Mouse (Mus musculus): ENCODE results near the gene Tuba1c. TPM values are rescaled to one million over a fixed set of nuclear protein-coding genes. Genes with fewer than 3 reads are reported as not detected.
"Not testable (repeated sequence)": the region's sequence is repeated elsewhere in the genome, so short reads cannot be mapped to it uniquely, and the experiment has no call there.

The Tuba1c gene
- polyA plus RNA-seq, 1 experiment from 2014 or later, result 45.7 TPM

GRCm38 (mm10) chr15:99035431-99035830 is 5.7 kb downstream of the Tuba1c start:
- H3K27ac ChIP-seq (replicated peaks), result no peak overlapping the region
- H3K4me2 ChIP-seq (replicated peaks), result no peak overlapping the region
- H3K36me3 ChIP-seq, result no peaks in the 10 kb centered on the region
- 80% methylated on average over 4 of the region's 4 CpGs for WGBS
- no peaks in the 10 kb centered on the region for H3K9me3 ChIP-seq
- ATAC-seq (replicated peaks), result no peak
- H3K9ac ChIP-seq (replicated peaks), result no peak overlapping the region
- peaks cover 9% of the 10 kb centered on the region for H3K4me1 ChIP-seq
- no peak overlapping the region for H3K4me3 ChIP-seq
- H3K27me3 ChIP-seq, result no peaks in the 10 kb centered on the region

- Histone ChIP-seq H3K27ac (replicated peaks) (no peak overlapping the region), H3K36me3 (no peaks in the 10 kb centered on the region), H3K9me3 (no peaks in the 10 kb centered on the region), H3K4me2 (replicated peaks) (no peak overlapping the region), H3K27me3 (no peaks in the 10 kb centered on the region), H3K4me1 (peaks cover 10% of the 10 kb centered on the region), H3K9ac (replicated peaks) (no peak overlapping the region), H3K4me3 (no peak overlapping the region)
- ATAC-seq (replicated peaks), result no peak
- 60% methylated on average over 8 of the region's 8 CpGs for WGBS
Observed at GRCm38 (mm10) chr15:99036249-99036905, 6.7 kb downstream of the Tuba1c start.

- Histone ChIP-seq H3K27me3 (no peaks in the 10 kb centered on the region), H3K9me3 (no peaks in the 10 kb centered on the region), H3K4me1 (peaks cover 11% of the 10 kb centered on the region), H3K9ac (replicated peaks) (no peak overlapping the region), H3K4me2 (replicated peaks) (no peak overlapping the region), H3K4me3 (no peak overlapping the region), H3K27ac (replicated peaks) (no peak overlapping the region), H3K36me3 (no peaks in the 10 kb centered on the region)
- no peak for ATAC-seq (replicated peaks)
- WGBS, result 97% methylated on average over 1 of the region's 1 CpGs
Observed at GRCm38 (mm10) chr15:99038025-99038424, 8.3 kb downstream of the Tuba1c start.

GRCm38 (mm10) chr15:99038797-99039196 is 9.1 kb downstream of the Tuba1c start:
- no peak for ATAC-seq (replicated peaks)
- H3K9me3 ChIP-seq, result no peaks in the 10 kb centered on the region
- no peaks in the 10 kb centered on the region for H3K27me3 ChIP-seq
- no peak overlapping the region for H3K4me3 ChIP-seq
- H3K9ac ChIP-seq (replicated peaks), result no peak overlapping the region
- H3K36me3 ChIP-seq, result no peaks in the 10 kb centered on the region
- no peak overlapping the region for H3K4me2 ChIP-seq (replicated peaks)
- H3K4me1 ChIP-seq, result peaks cover 9% of the 10 kb centered on the region
- 93% methylated on average over 5 of the region's 5 CpGs for WGBS
- H3K27ac ChIP-seq (replicated peaks), result no peak overlapping the region

GRCm38 (mm10) chr15:99039306-99039705 is 9.6 kb downstream of the Tuba1c start:
- peaks cover 9% of the 10 kb centered on the region for H3K4me1 ChIP-seq
- H3K36me3 ChIP-seq, result no peaks in the 10 kb centered on the region
- no peaks in the 10 kb centered on the region for H3K9me3 ChIP-seq
- H3K9ac ChIP-seq (replicated peaks), result no peak overlapping the region
- H3K27ac ChIP-seq (replicated peaks), result no peak overlapping the region
- 84% methylated on average over 4 of the region's 4 CpGs for WGBS
- no peak for ATAC-seq (replicated peaks)
- H3K4me3 ChIP-seq, result no peak overlapping the region
- H3K27me3 ChIP-seq, result no peaks in the 10 kb centered on the region
- H3K4me2 ChIP-seq (replicated peaks), result no peak overlapping the region

- Histone ChIP-seq H3K27ac (replicated peaks) (no peak overlapping the region), H3K9me3 (no peaks in the 10 kb centered on the region), H3K27me3 (no peaks in the 10 kb centered on the region), H3K4me1 (peaks cover 9% of the 10 kb centered on the region), H3K4me2 (replicated peaks) (peak overlapping the region; percentile 18; the same call in 1 of the 2 replicates), H3K9ac (replicated peaks) (no peak overlapping the region), H3K4me3 (no peak overlapping the region), H3K36me3 (no peaks in the 10 kb centered on the region)
- 72% methylated on average over 26 of the region's 26 CpGs for WGBS
- no peak for ATAC-seq (replicated peaks)
Observed at GRCm38 (mm10) chr15:99039996-99040919, 10.6 kb downstream of the Tuba1c start.

GRCm38 (mm10) chr15:99040920-99041856 is 11.5 kb downstream of the Tuba1c start:
- no peak for ATAC-seq (replicated peaks)
- peak overlapping the region; percentile 18 for H3K4me2 ChIP-seq (replicated peaks)
- no peak overlapping the region for H3K27ac ChIP-seq (replicated peaks)
- H3K27me3 ChIP-seq, result no peaks in the 10 kb centered on the region
- no peak overlapping the region; the same call in 1 of the 2 replicates for H3K9ac ChIP-seq (replicated peaks)
- peaks cover 9% of the 10 kb centered on the region for H3K4me1 ChIP-seq
- no peaks in the 10 kb centered on the region for H3K36me3 ChIP-seq
- no peaks in the 10 kb centered on the region for H3K9me3 ChIP-seq
- 31% methylated on average over 21 of the region's 21 CpGs for WGBS
- no peak overlapping the region for H3K4me3 ChIP-seq

GRCm38 (mm10) chr15:99042334-99042733 is 12.6 kb downstream of the Tuba1c start:
- Histone ChIP-seq H3K27me3 (no peaks in the 10 kb centered on the region), H3K9me3 (no peaks in the 10 kb centered on the region), H3K4me3 (no peak overlapping the region), H3K4me1 (peaks cover 9% of the 10 kb centered on the region), H3K4me2 (replicated peaks) (no peak overlapping the region), H3K36me3 (no peaks in the 10 kb centered on the region), H3K9ac (replicated peaks) (no peak overlapping the region), H3K27ac (replicated peaks) (no peak overlapping the region)
- 80% methylated on average over 5 of the region's 5 CpGs for WGBS
- ATAC-seq (replicated peaks), result no peak

- no peak for ATAC-seq (replicated peaks)
- H3K36me3 ChIP-seq, result no peaks in the 10 kb centered on the region
- 34% methylated on average over 3 of the region's 3 CpGs for WGBS
- no peaks in the 10 kb centered on the region for H3K9me3 ChIP-seq
- H3K27me3 ChIP-seq, result no peaks in the 10 kb centered on the region
- H3K9ac ChIP-seq (replicated peaks), result no peak overlapping the region
- H3K4me2 ChIP-seq (replicated peaks), result no peak overlapping the region
- no peak overlapping the region for H3K4me3 ChIP-seq
- H3K4me1 ChIP-seq, result peaks cover 12% of the 10 kb centered on the region
- no peak overlapping the region for H3K27ac ChIP-seq (replicated peaks)
Observed at GRCm38 (mm10) chr15:99044854-99045253, 15.2 kb downstream of the Tuba1c start.

GRCm38 (mm10) chr15:99045734-99046133 is 16.0 kb downstream of the Tuba1c start:
- not testable (repeated sequence) for H3K27ac ChIP-seq (replicated peaks); H3K4me3 ChIP-seq; H3K36me3 ChIP-seq; H3K9ac ChIP-seq (replicated peaks); ATAC-seq (replicated peaks); H3K27me3 ChIP-seq; H3K4me2 ChIP-seq (replicated peaks); H3K9me3 ChIP-seq
- peaks cover 12% of the 10 kb centered on the region for H3K4me1 ChIP-seq
- 76% methylated on average over 6 of the region's 6 CpGs for WGBS

- peaks cover 22% of the 10 kb centered on the region for H3K27me3 ChIP-seq
- H3K4me3 ChIP-seq, result no peak overlapping the region
- H3K36me3 ChIP-seq, result no peaks in the 10 kb centered on the region
- 30% methylated on average over 13 of the region's 13 CpGs for WGBS
- no peak overlapping the region for H3K9ac ChIP-seq (replicated peaks)
- H3K9me3 ChIP-seq, result no peaks in the 10 kb centered on the region
- no peak overlapping the region for H3K4me2 ChIP-seq (replicated peaks)
- H3K4me1 ChIP-seq, result peaks cover 11% of the 10 kb centered on the region; the same call in 1 of the 2 replicates
- no peak for ATAC-seq (replicated peaks)
- H3K27ac ChIP-seq (replicated peaks), result no peak overlapping the region
Observed at GRCm38 (mm10) chr15:99049473-99050253, 20.0 kb downstream of the Tuba1c start.

All from forebrain, embryonic 15.5 days (tissue).